Mouse (Mus musculus): ENCODE data around the gene Naxd.

The Naxd gene

DNA sequence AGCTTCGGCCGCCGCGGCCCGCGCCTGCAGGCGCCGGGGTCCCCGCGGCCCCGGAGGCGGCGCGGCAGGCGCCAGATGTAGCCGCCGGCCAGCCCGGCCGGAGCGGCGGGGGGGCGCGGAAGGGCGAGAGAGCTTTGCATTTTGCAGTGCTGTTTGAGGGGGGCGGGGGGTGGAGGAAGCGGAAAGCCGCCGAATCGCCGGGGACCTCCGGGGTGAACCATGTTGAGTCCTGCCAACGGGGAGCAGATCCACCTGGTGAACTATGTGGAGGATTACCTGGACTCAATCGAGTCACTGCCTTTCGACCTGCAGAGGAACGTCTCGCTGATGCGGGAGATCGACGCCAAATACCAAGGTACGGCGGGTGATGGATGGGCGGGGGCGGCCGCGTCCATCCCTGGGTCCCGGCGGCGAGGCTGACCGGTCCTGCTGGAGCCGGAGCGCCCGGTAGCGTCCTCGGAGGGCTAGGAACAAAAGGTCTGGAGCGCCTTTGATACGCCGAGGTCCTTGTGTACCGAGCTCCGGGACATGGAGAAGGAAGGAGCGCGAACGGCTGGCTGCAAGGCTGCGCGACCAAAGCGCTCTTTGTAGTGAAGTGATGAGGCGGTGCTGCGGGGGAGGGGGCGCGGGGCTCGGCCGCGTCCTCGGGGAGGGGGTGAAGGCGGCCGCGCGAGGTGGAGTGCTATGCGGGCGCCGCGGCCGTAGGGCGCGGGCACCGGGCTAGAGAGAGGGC, 59.6 kb downstream of the Naxd start:
- no peak for DNase-seq (ENCODE audit: low spot score)

DNA sequence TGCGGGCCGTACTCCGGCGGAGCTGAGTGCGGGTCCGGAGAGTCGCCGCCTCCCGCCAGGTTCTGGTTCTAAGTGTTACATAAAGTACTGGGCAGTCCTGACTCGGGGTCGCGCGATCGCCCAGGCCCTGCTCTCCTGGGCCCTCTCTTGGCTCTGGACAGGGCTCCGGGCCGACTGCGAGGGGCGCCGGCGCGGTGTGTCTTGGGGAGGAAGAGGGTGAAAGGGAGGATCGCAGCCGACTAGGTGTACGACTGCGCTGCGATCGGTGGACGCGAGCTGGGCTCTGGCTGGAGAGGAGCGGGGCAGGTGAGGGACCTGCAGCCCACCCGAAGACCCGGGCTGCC, 60.1 kb downstream of the Naxd start:
- no peak for DNase-seq (ENCODE audit: low spot score)

DNA sequence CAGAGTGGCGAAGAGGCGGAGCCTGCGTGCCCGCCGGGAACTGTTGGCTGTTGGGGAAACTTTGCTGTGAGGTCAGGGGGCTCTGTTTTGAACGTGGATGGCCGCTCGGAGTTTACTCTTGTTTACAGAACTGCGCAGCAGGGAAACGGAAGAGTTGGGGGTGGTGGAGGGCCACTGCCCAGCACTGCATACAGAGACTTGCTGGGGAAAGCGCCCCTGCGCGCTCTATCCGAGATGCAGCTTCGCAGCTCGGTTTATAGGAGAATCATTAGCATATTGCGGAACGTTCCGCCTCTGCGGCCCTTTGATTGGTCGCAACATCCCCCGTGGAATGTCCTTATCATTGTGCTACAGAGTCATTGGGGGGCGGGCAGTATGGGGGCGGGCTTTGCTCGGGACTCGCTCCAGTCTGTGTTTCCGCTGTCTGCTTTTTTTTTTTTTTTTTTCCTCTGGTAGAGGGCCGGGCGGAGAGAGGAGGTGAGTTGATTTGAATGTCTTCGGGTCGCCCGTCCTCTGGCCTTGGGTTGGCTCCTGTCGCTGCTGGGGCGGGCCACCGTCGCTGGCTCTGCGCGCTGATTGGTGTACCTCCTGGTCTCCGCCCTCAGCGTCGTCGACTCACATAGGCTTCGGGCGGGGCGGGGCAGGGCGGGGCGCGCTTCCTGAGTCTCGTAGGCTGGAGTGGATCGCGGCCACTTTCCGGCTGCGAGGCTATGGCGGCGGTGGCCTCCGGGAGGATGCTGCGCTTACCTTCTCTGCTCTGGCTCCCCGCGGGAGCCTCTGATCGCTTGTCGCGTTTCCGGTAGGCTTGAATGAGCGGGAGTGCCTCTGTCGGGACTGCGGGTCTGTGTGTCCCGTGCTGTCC, 60.7 kb downstream of the Naxd start:
- peak; percentile 97 for DNase-seq (ENCODE audit: low spot score)

DNA sequence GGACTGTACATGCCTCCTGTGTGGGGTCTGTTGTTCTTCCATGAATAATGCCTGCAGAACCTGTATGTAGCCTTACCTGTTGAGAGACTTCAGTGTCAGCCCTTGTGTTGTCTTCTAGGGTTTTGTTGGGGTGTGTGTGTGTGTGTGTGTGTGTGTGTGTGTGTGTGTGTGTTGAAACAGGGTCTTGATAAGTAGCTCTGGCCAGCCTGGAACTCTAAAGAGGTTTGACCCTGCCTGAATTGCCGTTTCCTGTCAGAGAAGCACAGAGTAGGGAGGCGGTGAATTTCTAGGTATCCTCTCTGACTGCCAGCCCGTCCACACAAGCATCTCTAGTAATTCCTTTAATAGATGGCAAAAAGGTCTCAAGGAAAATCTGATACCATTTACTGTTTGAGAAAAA, 62.2 kb downstream of the Naxd start:
- DNase-seq (ENCODE audit: low spot score), result no peak

DNA sequence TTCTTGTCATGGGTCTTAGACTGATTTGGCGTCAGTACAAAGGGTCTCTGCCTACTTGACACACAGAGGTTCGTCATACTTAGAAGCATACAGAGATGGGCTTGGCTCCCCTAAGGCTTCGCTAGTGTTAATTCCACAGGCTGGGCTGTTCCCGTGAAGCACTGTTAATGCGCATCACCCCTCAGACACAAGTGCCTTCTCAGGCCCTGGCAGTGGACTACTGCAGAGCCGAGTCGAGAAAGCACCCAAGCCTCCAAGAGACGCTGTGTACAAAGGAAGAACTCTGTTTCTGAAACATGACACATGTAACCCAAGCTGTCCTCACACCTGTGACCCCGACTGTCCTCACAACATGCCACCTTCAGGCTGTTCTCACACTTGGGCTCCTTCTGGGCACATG, 62.9 kb downstream of the Naxd start:
- no peak for DNase-seq (ENCODE audit: low spot score)

DNA sequence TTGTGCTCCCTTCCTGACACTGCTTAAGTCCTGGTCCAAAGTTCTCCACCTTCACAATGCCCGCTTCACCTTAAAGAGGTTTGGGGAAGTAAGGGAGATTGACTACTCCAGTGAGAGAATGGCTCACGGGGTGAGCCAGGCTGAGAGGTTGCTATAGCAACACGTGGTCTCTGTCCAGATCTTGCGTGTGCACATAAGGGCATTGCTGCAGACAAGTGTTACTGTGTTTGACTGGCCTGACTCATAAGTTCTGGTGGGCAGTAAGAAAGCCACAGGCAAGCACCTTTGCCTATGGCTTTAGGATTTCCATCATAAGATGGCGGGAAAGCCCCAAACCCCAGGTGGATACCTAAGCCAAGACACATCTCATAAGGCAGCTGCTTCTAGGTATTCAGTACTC, 66.9 kb downstream of the Naxd start:
- no peak for DNase-seq (ENCODE audit: low spot score)

Data from c-Kit-positive CD71-positive TER-119-positive erythroid progenitor cells, embryonic 14.5 days (primary cell).